1 mouse cellular context compared by ENCODE assay signal in genomic region chr11:116589020-116589531, GRCm38 (mm10).
TF ChIP-seq lines count a peak whose summit lies in the region.

No protein-coding gene starts in this region.

TF ChIP-seq in MEL, 35 proteins besides CTCF, POLR2A, EP300 and RAD21:
- TF ChIP-seq SMC3 (IDR thresholded peaks at IDR 0.05; ENCODE audit: low read depth, low read length) (no peak), TCF12 (IDR thresholded peaks at IDR 0.05; ENCODE audit: low read depth, low read length) (peak; percentile 44; the same call in 1 of the 2 replicates), ETS1 (IDR thresholded peaks at IDR 0.05; ENCODE audit: low read depth, low read length) (peak; percentile 79), KAT2A (conservative IDR thresholded peaks at IDR 0.05; ENCODE audit: low read depth, low read length) (no peak), GATA1 (IDR thresholded peaks at IDR 0.05; ENCODE audit: low read depth, low read length) (peak; percentile 46), POLR2AphosphoS2 (IDR thresholded peaks at IDR 0.05; ENCODE audit: low read length) (no peak), USF1 (IDR thresholded peaks at IDR 0.05; ENCODE audit: low read depth, low read length) (0 out of 2 replicates have a peak, but pooled peaks have one; percentile 20), UBTF (IDR thresholded peaks at IDR 0.05; ENCODE audit: borderline replicate concordance, insufficient read depth, low read depth, low read length) (no peak)
